Mouse (Mus musculus) gastrocnemius, postnatal 14 days (tissue): ENCODE results near the gene Rnls. TPM values are rescaled to one million over a fixed set of nuclear protein-coding genes. Genes with fewer than 3 reads are reported as not detected.

Experiments
- DNase-seq: peaks from one replicate; pipeline ENCODE4 v3.0.0; 2021; ENCODE audit warnings: mixed read lengths
- intact Hi-C: fragments of 180-260 bp; cut with DNase I; formaldehyde crosslinking; loops from one replicate; pipeline ENCODE4 v1.15.1; 2025; ENCODE audit warnings: low total_unique reads
- total RNA-seq, 2 experiments: library from RNA; stranded (reverse); gene quantifications; 2 replicates each; pipeline ENCODE4 v1.2.3; 2021

Rnls gene
- total RNA-seq, 2 experiments from 2014 or later: 5.3 to 5.8 TPM

DNA sequence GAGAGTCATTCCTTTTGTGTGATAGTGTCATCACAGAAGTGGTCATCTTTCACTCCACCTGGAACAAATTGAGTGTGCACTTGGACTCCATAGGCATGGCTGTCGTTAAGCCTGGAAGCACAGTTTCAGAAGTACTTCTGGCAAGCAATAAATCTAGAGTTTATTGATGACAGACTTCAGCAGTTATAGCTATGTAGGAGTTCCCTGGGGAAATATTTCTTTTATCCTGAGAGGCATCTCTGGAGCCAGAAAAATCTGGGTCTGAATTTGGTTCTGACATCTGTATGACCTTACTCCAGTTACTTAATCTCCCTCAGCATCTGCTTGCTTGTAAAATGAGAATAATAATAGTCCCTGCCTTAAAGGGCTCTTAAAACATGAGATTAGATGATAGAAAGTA is 184.1 kb downstream of the Rnls start:
- intact Hi-C loops: no loop called here
- DNase-seq: no peak

DNA sequence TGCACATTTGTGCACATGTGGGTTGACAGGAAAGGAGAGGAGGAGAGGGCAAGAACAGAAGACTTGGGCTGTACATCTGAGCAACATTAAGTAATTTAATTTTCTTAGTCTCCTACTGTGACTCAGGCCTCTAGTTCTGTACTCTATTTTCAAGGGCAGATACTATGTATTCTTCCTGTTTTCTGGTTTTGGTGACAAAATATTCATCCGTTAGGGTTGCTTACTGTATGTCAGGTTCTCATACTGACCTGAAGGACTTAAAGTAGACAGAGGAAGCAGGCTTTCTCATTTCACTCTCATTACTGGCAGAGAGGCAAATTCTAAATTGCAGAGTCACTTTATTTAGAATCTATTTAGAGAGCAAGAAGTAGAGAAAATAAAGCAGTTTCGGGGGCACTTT is 186.7 kb downstream of the Rnls start:
- no peak for DNase-seq
- intact Hi-C loops: no loop called here

DNA sequence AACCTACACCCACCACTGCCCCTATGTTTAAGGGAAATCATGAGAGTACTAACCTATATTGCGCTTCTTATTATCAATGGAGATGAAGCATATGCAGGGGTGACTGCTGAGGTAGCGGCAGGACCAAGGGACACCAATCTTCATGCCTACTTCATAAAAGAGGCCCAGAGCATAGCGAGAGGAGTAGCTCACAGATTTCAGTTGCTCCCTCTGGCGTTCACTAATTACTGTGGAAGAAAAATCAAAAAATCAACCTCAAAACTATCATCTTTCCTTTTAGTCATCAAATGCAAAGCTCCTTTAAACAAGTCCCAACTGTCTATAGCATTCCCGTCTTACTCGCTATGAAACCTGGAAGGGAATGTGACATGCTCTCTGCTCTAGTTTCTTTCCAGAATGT is 189.7 kb downstream of the Rnls start:
- DNase-seq: no peak
- intact Hi-C loops: no loop called here

DNA sequence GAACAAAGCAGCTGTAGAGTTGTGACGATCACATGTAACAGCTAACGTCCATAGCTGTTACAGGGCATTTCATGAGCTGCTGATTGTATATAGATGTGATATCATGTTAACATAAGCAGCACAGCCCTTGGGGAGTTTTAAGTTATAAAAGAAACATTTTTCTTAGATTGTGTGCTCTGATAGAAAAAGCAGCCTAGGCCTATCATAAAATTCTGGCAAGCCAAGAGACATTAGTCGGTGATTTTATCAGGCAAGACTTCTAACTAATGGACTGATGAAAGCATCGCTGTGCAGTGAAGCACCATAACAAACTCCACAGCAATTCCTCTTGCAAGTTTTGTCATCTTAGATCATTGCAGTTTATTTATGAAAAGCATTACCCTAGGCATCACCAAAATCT is 190.9 kb downstream of the Rnls start:
- DNase-seq: no peak
- intact Hi-C loops: no loop called here

DNA sequence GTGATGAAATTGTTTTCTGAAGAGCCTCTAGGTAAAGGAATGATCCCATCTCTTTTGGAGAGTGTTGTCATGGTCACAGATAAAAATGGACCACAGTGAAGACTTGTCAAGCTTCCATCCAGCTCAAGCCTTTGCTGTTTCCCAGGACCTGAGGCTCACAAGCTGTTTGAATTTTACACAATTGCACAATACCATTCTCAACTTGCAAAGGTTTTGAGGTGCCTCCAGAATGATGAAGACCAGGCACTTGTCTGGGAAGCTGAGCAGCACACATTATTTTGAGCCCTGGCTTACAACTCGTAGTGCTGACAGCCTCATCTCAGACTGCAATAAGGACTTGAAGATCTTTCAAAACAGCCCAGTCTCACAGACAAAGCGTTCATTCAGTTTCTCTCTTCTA is 200.0 kb downstream of the Rnls start:
- intact Hi-C loops: no loop called here
- DNase-seq: no peak

DNA sequence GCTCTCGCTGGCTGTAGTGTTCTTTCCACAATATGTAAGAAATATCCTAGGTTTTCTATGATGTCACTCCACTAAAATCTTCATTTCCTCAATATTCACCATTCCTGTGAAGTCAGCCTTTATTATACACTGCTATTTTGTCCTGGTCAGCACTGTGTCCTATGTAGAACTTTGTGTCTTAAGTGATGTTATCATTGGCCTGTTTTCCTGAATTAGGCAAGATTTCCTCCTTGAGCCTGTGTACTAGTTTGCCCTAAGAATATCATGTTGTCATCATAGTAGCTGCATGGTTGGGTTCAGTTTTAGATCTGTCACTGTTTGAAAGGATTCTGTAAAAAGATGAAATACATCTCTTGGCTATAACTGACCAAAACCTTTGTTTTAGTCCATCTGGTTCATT is 203.3 kb downstream of the Rnls start:
- no peak for DNase-seq
- intact Hi-C loops: no loop called here

DNA sequence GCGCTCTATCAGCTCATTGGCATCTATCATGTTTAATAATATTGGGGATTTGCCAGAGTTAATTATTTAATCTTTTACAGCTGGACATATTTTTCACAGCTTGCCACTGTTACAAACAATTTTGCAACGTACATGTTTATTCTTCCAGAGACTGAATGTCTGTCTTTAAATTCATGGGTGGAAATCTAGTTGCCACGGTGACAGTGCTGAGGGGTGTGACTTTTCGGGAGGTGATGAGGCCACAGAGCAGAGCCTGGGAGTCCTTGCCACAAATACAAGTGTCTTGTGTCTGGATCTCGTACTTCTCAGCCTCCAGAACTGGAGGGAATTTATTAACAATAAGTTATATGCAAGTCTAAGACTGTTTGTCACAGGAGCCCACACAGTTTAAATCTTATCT is 212.5 kb downstream of the Rnls start:
- intact Hi-C loops: no loop called here
- no peak for DNase-seq

DNA sequence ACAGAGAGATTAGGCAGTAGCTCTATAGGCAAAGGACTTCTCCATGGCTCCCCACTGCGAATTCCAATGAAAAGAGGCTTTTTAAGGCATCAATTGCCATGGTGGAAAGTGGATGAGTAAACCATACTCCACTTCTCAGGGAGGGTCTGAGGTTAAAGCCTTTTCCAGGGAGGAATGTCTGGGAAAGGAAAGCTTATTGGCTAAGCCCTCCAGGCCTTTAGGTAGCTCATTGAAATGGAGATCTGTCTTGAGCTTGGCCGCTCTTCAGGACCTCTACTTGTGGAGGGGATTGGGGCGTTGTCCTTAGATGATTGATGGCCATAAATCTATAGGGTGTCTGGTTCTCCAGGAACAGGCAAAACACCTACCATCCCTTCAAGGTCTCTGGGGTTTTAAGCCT is 213.2 kb downstream of the Rnls start:
- intact Hi-C loops: no loop called here
- DNase-seq: no peak

GRCm38 (mm10) chr19:33178367-33178766 is 213.7 kb downstream of the Rnls start:
- intact Hi-C loops: no loop called here
- DNase-seq: no peak

DNA sequence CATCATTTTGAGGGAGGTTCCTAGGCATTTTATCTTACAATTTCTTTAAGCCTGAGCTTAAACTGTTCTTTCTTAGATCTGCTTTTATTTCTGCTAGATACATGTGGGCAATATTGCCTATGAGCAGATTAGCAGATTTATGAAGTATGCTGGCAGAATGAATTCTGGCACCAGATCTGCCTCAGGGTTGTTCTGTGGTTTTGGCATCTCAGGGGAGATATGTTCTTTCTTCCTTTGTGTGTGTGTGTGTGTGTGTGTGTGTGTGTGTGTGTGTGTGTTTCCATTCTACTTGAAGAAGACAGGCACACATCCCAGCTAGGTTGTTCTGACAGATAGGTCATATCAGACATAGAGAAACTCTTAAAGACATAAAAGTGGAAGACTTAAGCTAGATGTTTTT is 218.1 kb downstream of the Rnls start:
- intact Hi-C loops: no loop called here
- DNase-seq: no peak

GRCm38 (mm10) chr19:33169881-33170280 is 222.2 kb downstream of the Rnls start:
- DNase-seq: no peak
- intact Hi-C loops: no loop called here

- intact Hi-C loops: no loop called here
- DNase-seq: no peak
Observed at GRCm38 (mm10) chr19:33167528-33168264, 224.4 kb downstream of the Rnls start.

DNA sequence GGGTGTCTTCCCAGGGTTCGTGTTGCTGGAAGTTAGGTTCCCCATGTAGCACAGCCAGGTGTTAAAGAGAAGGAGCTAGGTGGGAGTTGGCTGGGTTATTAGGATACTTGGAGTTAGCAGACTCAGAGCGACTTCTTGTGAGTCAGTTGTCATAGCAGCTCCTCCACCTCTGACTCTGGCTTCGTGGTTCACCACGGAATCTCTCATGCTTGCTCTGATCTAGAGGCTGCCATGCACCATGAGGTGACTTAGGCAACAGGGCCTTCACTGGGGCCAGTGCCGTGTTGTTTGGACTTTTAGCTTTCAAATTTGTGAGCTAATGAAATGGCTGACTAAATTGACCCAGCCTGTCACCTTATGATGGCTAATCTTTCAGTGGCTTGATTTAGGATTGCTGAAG is 227.3 kb downstream of the Rnls start:
- intact Hi-C loops: no loop called here
- no peak for DNase-seq

- intact Hi-C loops: no loop called here
- DNase-seq: no peak
Observed at GRCm38 (mm10) chr19:33161903-33162302, 230.2 kb downstream of the Rnls start.

GRCm38 (mm10) chr19:33159897-33160296 is 232.2 kb downstream of the Rnls start:
- no peak for DNase-seq
- intact Hi-C loops: no loop called here

DNA sequence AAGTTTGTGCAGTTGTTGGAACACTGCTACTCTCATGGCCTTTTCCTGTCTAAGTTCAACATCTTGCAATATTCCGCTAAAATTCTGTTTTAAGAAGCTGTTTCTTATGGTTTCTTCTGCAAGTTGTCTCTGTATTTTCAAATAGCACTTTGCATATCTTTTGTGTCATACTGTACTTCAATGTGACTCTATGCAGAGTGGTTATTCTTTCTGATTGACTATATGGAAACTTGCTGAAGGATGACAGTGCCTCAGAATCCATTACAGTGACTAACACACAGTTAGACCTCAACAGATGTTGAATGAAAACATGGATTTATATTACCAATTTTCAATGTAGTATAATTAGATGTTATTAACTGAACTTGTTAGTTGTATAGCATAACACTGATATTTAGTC is 232.9 kb downstream of the Rnls start:
- no peak for DNase-seq
- intact Hi-C loops: no loop called here

- intact Hi-C loops: no loop called here
Observed at GRCm38 (mm10) chr19:33158234-33158633, 233.9 kb downstream of the Rnls start.

DNA sequence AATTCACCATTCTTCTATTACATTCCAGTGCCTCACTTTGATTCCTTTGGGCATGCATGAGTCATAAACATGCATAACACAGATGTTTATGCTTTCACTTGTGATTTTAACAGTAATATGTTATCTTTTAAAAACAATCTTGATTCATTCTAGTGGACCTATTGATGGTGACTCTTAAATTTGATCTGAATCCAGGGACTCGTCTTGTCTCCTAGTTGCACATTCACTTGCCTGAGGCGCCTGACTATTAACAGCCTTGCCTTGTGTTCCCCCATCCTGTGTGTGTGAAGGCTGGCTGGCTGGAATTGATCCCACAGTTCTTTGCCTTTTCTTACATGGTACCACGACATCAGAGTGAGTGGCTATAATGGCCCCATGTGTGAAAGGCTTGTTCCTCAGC is 243.7 kb downstream of the Rnls start:
- intact Hi-C loops: no loop called here
- DNase-seq: no peak

More at GRCm38 (mm10) chr19:33158234-33158633, 233.9 kb downstream of the Rnls start:
- no peak for DNase-seq

DNA sequence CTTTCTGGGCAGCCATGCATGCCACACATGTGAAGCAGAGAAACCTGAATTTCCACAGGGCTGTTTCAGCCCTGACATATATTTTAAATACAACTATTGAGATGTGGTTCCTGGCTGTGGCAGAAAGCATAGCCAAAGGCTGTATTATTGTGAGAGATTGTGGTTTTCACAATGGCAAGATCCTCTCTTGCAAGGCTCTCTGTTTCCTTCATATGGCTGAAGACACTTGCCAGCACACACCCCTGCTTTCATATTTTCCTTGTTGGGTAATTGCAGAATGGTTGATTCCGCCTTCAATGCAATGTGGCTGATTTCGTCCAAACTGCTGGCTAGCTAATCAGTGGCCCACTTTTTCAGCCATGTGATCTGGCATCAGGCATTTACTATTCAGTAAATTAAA is 248.9 kb downstream of the Rnls start:
- intact Hi-C loops: no loop called here
- no peak for DNase-seq

DNA sequence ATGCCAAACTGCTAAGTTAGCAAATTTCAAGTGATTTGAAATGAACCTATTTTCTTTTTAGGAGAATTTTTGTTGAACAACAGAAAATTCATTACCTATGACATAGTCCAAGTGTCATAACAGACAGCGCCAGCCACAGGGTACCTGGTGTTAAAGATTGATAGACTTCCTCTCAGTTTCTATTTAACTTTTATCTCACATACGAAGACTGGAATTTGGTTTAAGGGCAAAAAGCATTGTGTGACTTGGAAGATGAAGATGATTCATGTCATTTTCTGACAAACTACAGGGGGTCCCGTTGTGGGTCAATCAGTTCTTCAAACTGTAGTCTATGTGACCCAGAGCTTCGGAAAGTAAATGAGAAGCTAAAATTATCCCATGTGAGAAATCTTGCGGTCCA is 254.8 kb downstream of the Rnls start:
- intact Hi-C loops: no loop called here
- DNase-seq: no peak

DNA sequence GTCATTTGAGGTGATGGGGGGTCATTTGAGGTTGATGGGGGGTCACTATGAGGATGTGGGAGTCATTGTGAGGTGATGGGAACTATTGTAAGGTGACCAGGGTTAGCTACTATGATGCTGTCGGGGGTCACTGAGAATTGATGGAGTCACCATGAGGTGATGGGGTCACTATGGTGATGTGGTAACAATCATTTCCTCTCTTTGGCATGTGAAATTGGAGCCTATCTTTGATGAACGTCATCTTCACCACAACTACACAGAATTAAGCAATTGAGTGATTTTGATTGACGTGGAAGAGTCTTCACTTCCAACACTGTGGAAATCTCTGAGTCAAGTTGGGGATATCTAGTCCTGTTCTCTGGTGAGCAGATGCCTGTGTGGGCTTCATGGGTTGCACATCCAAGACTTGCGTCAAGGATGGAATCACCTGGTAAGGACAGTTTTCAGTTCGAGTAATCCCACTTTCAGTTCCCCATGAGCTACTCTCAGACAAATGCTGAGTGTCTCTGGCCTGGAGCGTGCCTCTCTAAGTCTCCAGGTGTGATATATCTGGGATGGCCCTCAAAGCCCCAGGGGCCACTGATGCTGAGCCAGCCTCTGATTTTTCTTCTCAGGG is 269.4 kb downstream of the Rnls start:
- intact Hi-C loops: no loop called here
- no peak for DNase-seq

- intact Hi-C loops: no loop called here
- DNase-seq: no peak
Observed at GRCm38 (mm10) chr19:33119947-33120346, 272.1 kb downstream of the Rnls start.
